Mouse (Mus musculus): Measurements from ENCODE around the gene Slc13a3.

Slc13a3 gene

DNA sequence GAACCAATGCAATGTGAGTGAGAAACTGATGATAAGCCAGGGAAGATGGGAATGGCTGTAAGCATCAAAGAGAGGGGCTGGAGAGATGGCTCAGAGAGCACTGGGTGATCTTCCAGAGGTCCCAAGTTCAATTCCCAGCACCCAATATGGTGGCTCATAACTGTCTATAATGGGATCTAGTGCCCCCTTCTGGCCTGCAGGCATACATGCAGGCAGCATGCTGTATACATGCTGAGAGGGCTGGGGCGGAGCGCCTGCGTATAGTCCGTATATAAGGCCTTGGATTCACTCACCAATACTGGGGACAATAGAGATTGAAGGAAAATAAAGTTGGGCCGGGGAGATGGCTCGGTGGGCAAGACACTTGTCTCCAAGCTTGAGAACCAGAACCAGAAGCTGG lies 109.7 kb downstream of the Slc13a3 start:
- in situ Hi-C loops (cut with MboI), result no loop called here

DNA sequence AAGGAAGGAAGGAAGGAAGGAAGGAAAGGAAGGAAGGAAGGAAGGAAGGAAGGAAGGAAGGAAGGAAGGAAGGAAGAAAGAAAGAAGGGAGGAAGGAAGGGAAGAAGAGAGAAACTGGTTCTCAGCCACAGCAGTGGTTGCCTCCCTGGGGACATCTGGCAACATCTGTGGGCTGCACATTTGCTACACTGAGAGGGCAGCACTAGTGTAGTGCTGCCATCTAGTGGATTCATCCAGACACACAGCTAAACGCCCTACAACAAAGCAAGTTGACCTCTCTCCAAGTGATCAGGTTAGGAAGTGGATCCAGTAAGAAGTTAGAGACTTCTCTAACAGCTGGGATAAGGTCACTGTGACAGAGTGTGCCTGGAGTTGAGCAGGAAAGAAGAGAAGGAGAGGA lies 112.2 kb downstream of the Slc13a3 start:
- in situ Hi-C loops (cut with MboI), result no loop called here

All from mature B cell (primary cell).